Mouse (Mus musculus): ENCODE data around the gene Cacnb4. TPM values are rescaled to one million over a fixed set of nuclear protein-coding genes. Genes with fewer than 3 reads are reported as not detected.

The Cacnb4 gene
- polyA plus RNA-seq, 1 experiment: 0.07 TPM

GRCm38 (mm10) chr2:52563277-52563676, 113.4 kb downstream of the Cacnb4 start:
- peaks cover 5% of the 10 kb centered on the region for H3K27me3 ChIP-seq (replicated peaks)
- no peak for TF ChIP-seq FLI1 (IDR thresholded peaks at IDR 0.05; ENCODE audit: low read length)
- no peak for TF ChIP-seq GATA1 (IDR thresholded peaks at IDR 0.05; ENCODE audit: borderline replicate concordance, low read length)
- H3K4me3 ChIP-seq (replicated peaks): no peak overlapping the region
- no peaks in the 10 kb centered on the region; the same call in 1 of the 2 replicates for H3K4me1 ChIP-seq
- H3K36me3 ChIP-seq (replicated peaks; ENCODE audit: low read length): no peaks in the 10 kb centered on the region
- H3K9me3 ChIP-seq: peaks cover 10% of the 10 kb centered on the region

- Histone ChIP-seq H3K9me3 (peaks cover 10% of the 10 kb centered on the region), H3K36me3 (replicated peaks; ENCODE audit: low read length) (no peaks in the 10 kb centered on the region), H3K4me3 (replicated peaks) (no peak overlapping the region), H3K4me1 (no peaks in the 10 kb centered on the region; the same call in 1 of the 2 replicates), H3K27me3 (replicated peaks) (peaks cover 6% of the 10 kb centered on the region)
- TF ChIP-seq GATA1 (IDR thresholded peaks at IDR 0.05; ENCODE audit: borderline replicate concordance, low read length) (no peak), FLI1 (IDR thresholded peaks at IDR 0.05; ENCODE audit: low read length) (no peak)
Observed at GRCm38 (mm10) chr2:52562356-52562755, 114.3 kb downstream of the Cacnb4 start.

GRCm38 (mm10) chr2:52561137-52561536, 115.5 kb downstream of the Cacnb4 start:
- Histone ChIP-seq H3K4me3 (replicated peaks) (no peak overlapping the region), H3K27me3 (replicated peaks) (peaks cover 9% of the 10 kb centered on the region), H3K9me3 (peaks cover 10% of the 10 kb centered on the region), H3K4me1 (no peaks in the 10 kb centered on the region; the same call in 1 of the 2 replicates), H3K36me3 (replicated peaks; ENCODE audit: low read length) (no peaks in the 10 kb centered on the region)
- TF ChIP-seq GATA1 (IDR thresholded peaks at IDR 0.05; ENCODE audit: borderline replicate concordance, low read length) (no peak), FLI1 (IDR thresholded peaks at IDR 0.05; ENCODE audit: low read length) (no peak)

GRCm38 (mm10) chr2:52560266-52560665, 116.4 kb downstream of the Cacnb4 start:
- Histone ChIP-seq H3K36me3 (replicated peaks; ENCODE audit: low read length) (no peaks in the 10 kb centered on the region), H3K4me3 (replicated peaks) (no peak overlapping the region), H3K4me1 (no peaks in the 10 kb centered on the region; the same call in 1 of the 2 replicates), H3K27me3 (replicated peaks) (peaks cover 9% of the 10 kb centered on the region), H3K9me3 (peaks cover 10% of the 10 kb centered on the region)
- TF ChIP-seq FLI1 (IDR thresholded peaks at IDR 0.05; ENCODE audit: low read length): no peak
- TF ChIP-seq GATA1 (IDR thresholded peaks at IDR 0.05; ENCODE audit: borderline replicate concordance, low read length): no peak

- TF ChIP-seq FLI1 (IDR thresholded peaks at IDR 0.05; ENCODE audit: low read length): no peak
- no peak for TF ChIP-seq GATA1 (IDR thresholded peaks at IDR 0.05; ENCODE audit: borderline replicate concordance, low read length)
- H3K4me3 ChIP-seq (replicated peaks): no peak overlapping the region
- H3K4me1 ChIP-seq: no peaks in the 10 kb centered on the region; the same call in 1 of the 2 replicates
- H3K36me3 ChIP-seq (replicated peaks; ENCODE audit: low read length): no peaks in the 10 kb centered on the region
- peaks cover 9% of the 10 kb centered on the region for H3K27me3 ChIP-seq (replicated peaks)
- peaks cover 6% of the 10 kb centered on the region for H3K9me3 ChIP-seq
Observed at GRCm38 (mm10) chr2:52558411-52558810, 118.2 kb downstream of the Cacnb4 start.

GRCm38 (mm10) chr2:52557503-52558275, 118.9 kb downstream of the Cacnb4 start:
- Histone ChIP-seq H3K36me3 (replicated peaks; ENCODE audit: low read length) (no peaks in the 10 kb centered on the region), H3K4me3 (replicated peaks) (no peak overlapping the region), H3K9me3 (peaks cover 12% of the 10 kb centered on the region), H3K4me1 (no peaks in the 10 kb centered on the region; the same call in 1 of the 2 replicates), H3K27me3 (replicated peaks) (peaks cover 9% of the 10 kb centered on the region)
- TF ChIP-seq GATA1 (IDR thresholded peaks at IDR 0.05; ENCODE audit: borderline replicate concordance, low read length) (no peak), FLI1 (IDR thresholded peaks at IDR 0.05; ENCODE audit: low read length) (no peak)

- TF ChIP-seq GATA1 (IDR thresholded peaks at IDR 0.05; ENCODE audit: borderline replicate concordance, low read length): no peak
- no peak for TF ChIP-seq FLI1 (IDR thresholded peaks at IDR 0.05; ENCODE audit: low read length)
- Histone ChIP-seq H3K4me3 (replicated peaks) (no peak overlapping the region), H3K4me1 (no peaks in the 10 kb centered on the region; the same call in 1 of the 2 replicates), H3K36me3 (replicated peaks; ENCODE audit: low read length) (no peaks in the 10 kb centered on the region), H3K9me3 (peaks cover 12% of the 10 kb centered on the region), H3K27me3 (replicated peaks) (peaks cover 6% of the 10 kb centered on the region)
Observed at GRCm38 (mm10) chr2:52556961-52557326, 119.7 kb downstream of the Cacnb4 start.

GRCm38 (mm10) chr2:52556298-52556960, 120.2 kb downstream of the Cacnb4 start:
- H3K27me3 ChIP-seq (replicated peaks): peaks cover 4% of the 10 kb centered on the region
- no peak overlapping the region for H3K4me3 ChIP-seq (replicated peaks)

GRCm38 (mm10) chr2:52548401-52548800, 128.2 kb downstream of the Cacnb4 start:
- Histone ChIP-seq H3K27me3 (replicated peaks) (no peaks in the 10 kb centered on the region), H3K4me1 (peaks cover 4% of the 10 kb centered on the region; the same call in 1 of the 2 replicates), H3K4me3 (replicated peaks) (no peak overlapping the region), H3K36me3 (replicated peaks; ENCODE audit: low read length) (no peaks in the 10 kb centered on the region), H3K9me3 (peaks cover 5% of the 10 kb centered on the region)
- TF ChIP-seq GATA1 (IDR thresholded peaks at IDR 0.05; ENCODE audit: borderline replicate concordance, low read length) (no peak), FLI1 (IDR thresholded peaks at IDR 0.05; ENCODE audit: low read length) (no peak)

More at GRCm38 (mm10) chr2:52556298-52556960, 120.2 kb downstream of the Cacnb4 start:
- Histone ChIP-seq H3K36me3 (replicated peaks; ENCODE audit: low read length) (no peaks in the 10 kb centered on the region), H3K9me3 (peaks cover 12% of the 10 kb centered on the region), H3K4me1 (no peaks in the 10 kb centered on the region; the same call in 1 of the 2 replicates)
- TF ChIP-seq GATA1 (IDR thresholded peaks at IDR 0.05; ENCODE audit: borderline replicate concordance, low read length): no peak
- TF ChIP-seq FLI1 (IDR thresholded peaks at IDR 0.05; ENCODE audit: low read length): no peak

GRCm38 (mm10) chr2:52547331-52547730, 129.3 kb downstream of the Cacnb4 start:
- H3K27me3 ChIP-seq (replicated peaks): no peaks in the 10 kb centered on the region
- H3K4me1 ChIP-seq: peaks cover 4% of the 10 kb centered on the region; the same call in 1 of the 2 replicates
- H3K9me3 ChIP-seq: no peaks in the 10 kb centered on the region
- no peak overlapping the region for H3K4me3 ChIP-seq (replicated peaks)
- TF ChIP-seq GATA1 (IDR thresholded peaks at IDR 0.05; ENCODE audit: borderline replicate concordance, low read length) (no peak), FLI1 (IDR thresholded peaks at IDR 0.05; ENCODE audit: low read length) (no peak)
- no peaks in the 10 kb centered on the region for H3K36me3 ChIP-seq (replicated peaks; ENCODE audit: low read length)

Measured in megakaryocyte, embryonic 14.5 days (primary cell).